In the genomic region with DNA sequence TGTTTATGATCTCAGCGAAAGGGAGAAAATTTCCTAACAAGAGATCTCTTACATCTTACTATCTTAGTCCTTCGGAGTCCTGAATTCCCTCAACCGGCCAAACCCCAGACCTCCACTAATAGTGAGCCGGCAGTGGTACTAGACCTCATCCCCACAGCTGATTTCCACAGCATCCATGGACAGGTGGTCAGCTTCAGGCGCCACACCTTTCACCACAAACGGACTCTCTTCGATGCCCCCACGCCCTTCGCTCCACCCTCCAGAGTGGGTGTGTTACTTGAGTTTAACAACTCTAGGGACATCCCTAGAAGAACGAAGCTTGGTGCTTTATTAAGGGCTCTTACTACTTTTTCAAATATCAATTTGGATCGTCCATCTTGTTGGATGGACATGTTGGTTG, we compare ENCODE assay signal across 30 mouse cellular contexts. TPM values are rescaled to one million over a fixed set of nuclear protein-coding genes. Genes with fewer than 3 reads are reported as not detected.
A peak's percentile ranks its signal among the peaks of the same experiment; 100 is the strongest.
DNase-seq lines count a peak whose midpoint lies in the region; ATAC-seq lines count a peak whose summit lies in the region.
"Had no signal": no experiment of that assay in that cellular context is flagged by ENCODE, and none has a peak within 500 bp of the region (broad histone marks: within the 10 kb centered on the region; RNA-seq: fewer than 3 reads in every experiment).

No protein-coding gene starts in this region.

- H3K27me3 ChIP-seq in hindbrain, embryonic 10.5 days (ENCODE audit: insufficient read depth, poor library complexity, severe bottlenecking): peaks cover 99% of the 10 kb centered on the region
- peaks cover 88% of the 10 kb centered on the region for H3K27me3 ChIP-seq in hindbrain, embryonic 12.5 days
- peaks cover 89% of the 10 kb centered on the region for H3K27me3 ChIP-seq in neural tube, embryonic 15.5 days (replicated peaks)

- no peak overlapping the region for H3K4me2 ChIP-seq in hindbrain, embryonic 12.5 days (replicated peaks)
- no peak overlapping the region for H3K4me2 ChIP-seq in neural tube, embryonic 15.5 days
- H3K4me2 ChIP-seq: embryonic facial prominence, embryonic 15.5 days; heart, embryonic 11.5 days; hindbrain, embryonic 15.5 days; intestine, embryonic 15.5 days; liver, embryonic 15.5 days; lung, embryonic 15.5 days had no signal

- H3K9ac ChIP-seq in hindbrain, embryonic 12.5 days: no peak overlapping the region
- H3K9ac ChIP-seq in neural tube, embryonic 15.5 days (replicated peaks): no peak overlapping the region
- H3K9ac ChIP-seq: embryonic facial prominence, embryonic 15.5 days; hindbrain, embryonic 15.5 days; intestine, embryonic 15.5 days; limb, embryonic 12.5 days; liver, embryonic 15.5 days; lung, embryonic 15.5 days; midbrain, embryonic 12.5 days had no signal

- ATAC-seq in hindbrain, embryonic 12.5 days (ENCODE audit: low FRiP score): no peak
- ATAC-seq in neural tube, embryonic 15.5 days (ENCODE audit: low FRiP score): no peak

- WGBS in hindbrain, embryonic 10.5 days: 1% methylated on average over 11 of the region's 11 CpGs
- 4% methylated on average over 11 of the region's 11 CpGs for whole genome bisulfite sequencing in hindbrain, embryonic 12.5 days
- 2% methylated on average over 11 of the region's 11 CpGs for WGBS in neural tube, embryonic 15.5 days

- peaks cover 15% of the 10 kb centered on the region for H3K4me1 ChIP-seq in hindbrain, embryonic 10.5 days (replicated peaks)
- peaks cover 7% of the 10 kb centered on the region for H3K4me1 ChIP-seq in hindbrain, embryonic 12.5 days
- peaks cover 11% of the 10 kb centered on the region for H3K4me1 ChIP-seq in neural tube, embryonic 15.5 days
- H3K4me1 ChIP-seq: intestine, embryonic 15.5 days; liver, embryonic 15.5 days; midbrain, embryonic 12.5 days had no signal

- no peaks in the 10 kb centered on the region for H3K9me3 ChIP-seq in hindbrain, embryonic 10.5 days
- H3K9me3 ChIP-seq in hindbrain, embryonic 12.5 days (replicated peaks): no peaks in the 10 kb centered on the region
- 0 out of 2 replicates have a peak, but pooled peaks cover 3% of the 10 kb centered on the region for H3K9me3 ChIP-seq in neural tube, embryonic 15.5 days (replicated peaks)
- H3K9me3 ChIP-seq: embryonic facial prominence, embryonic 15.5 days; hindbrain, embryonic 15.5 days; intestine, embryonic 15.5 days; limb, embryonic 12.5 days; liver, embryonic 15.5 days; lung, embryonic 15.5 days; midbrain, embryonic 12.5 days had no signal

- peak; percentile 41 for DNase-seq in embryo, embryonic 9.5 days (ENCODE audit: extremely low spot score)
- no peak for DNase-seq in embryo, embryonic 10 days (ENCODE audit: low spot score)
- DNase-seq in hindbrain, embryonic 10.5 days (ENCODE audit: low spot score): peak; percentile 41
- DNase-seq in neural tube, embryonic 10.5 days (ENCODE audit: extremely low spot score, low spot score): peak; percentile 42
- DNase-seq in urinary bladder, adult 18-20 months (ENCODE audit: low spot score in 2 of 2): no peak
- DNase-seq: adrenal gland, adult 8-10 months; cerebellum, postnatal 14 days; gastrocnemius, adult 2 months; gastrocnemius, postnatal 36 days; heart, adult 18-20 months; heart, postnatal 36 days; kidney, postnatal 14 days; layer of hippocampus, adult 9-11 months; thymus, adult 2 months; thymus, postnatal 36 days had no signal

- H3K36me3 ChIP-seq in hindbrain, embryonic 10.5 days: no peaks in the 10 kb centered on the region
- no peaks in the 10 kb centered on the region for H3K36me3 ChIP-seq in hindbrain, embryonic 12.5 days
- H3K36me3 ChIP-seq in neural tube, embryonic 15.5 days: no peaks in the 10 kb centered on the region
- H3K36me3 ChIP-seq: embryonic facial prominence, embryonic 15.5 days; G1E; hindbrain, embryonic 15.5 days; intestine, embryonic 15.5 days; limb, embryonic 12.5 days; liver, embryonic 15.5 days; lung, embryonic 15.5 days; midbrain, embryonic 12.5 days had no signal

- no peak overlapping the region for H3K4me3 ChIP-seq in hindbrain, embryonic 10.5 days
- H3K4me3 ChIP-seq in hindbrain, embryonic 12.5 days: no peak overlapping the region
- no peak overlapping the region for H3K4me3 ChIP-seq in neural tube, embryonic 15.5 days (replicated peaks)
- H3K4me3 ChIP-seq: gastrocnemius, adult 2 months; hindbrain, embryonic 15.5 days; intestine, embryonic 15.5 days; liver, embryonic 15.5 days; lung, embryonic 15.5 days had no signal

- no peak overlapping the region for H3K27ac ChIP-seq in hindbrain, embryonic 10.5 days
- H3K27ac ChIP-seq in hindbrain, embryonic 12.5 days: no peak overlapping the region
- H3K27ac ChIP-seq in neural tube, embryonic 15.5 days (replicated peaks): no peak overlapping the region
- H3K27ac ChIP-seq: embryonic facial prominence, embryonic 15.5 days; gastrocnemius, adult 2 months; hindbrain, embryonic 15.5 days; intestine, embryonic 15.5 days; limb, embryonic 12.5 days; liver, embryonic 15.5 days; lung, embryonic 15.5 days; midbrain, embryonic 12.5 days had no signal

RNA-seq across cellular contexts. Expression of a gene that starts 6.5 kb away (rescaled TPM):
- polyA plus RNA-seq in hindbrain, embryonic 10.5 days (2016; fragmentation: Nextera tagmentation; extraction: Ambion mirVana): 0.33 and 1.4 TPM in 2 replicates
- polyA plus RNA-seq in hindbrain, embryonic 12.5 days (2016; fragmentation: Nextera tagmentation; extraction: Ambion mirVana): 0.16 and 0.26 TPM in 2 replicates
- polyA plus RNA-seq in neural tube, embryonic 15.5 days (2015; fragmentation: Nextera tagmentation; extraction: Ambion mirVana): not detected in 2 replicates
- polyA plus RNA-seq: cerebellum, adult 2 months; G1E; heart, embryonic 11.5 days; heart, embryonic 16.5 days; hindbrain, embryonic 15.5 days; intestine, embryonic 15.5 days; kidney, embryonic 14.5 days; limb, embryonic 12.5 days; liver, adult 2 months; lung, embryonic 15.5 days had no signal

Comparison
In these comparisons a context has a peak if more than half of its experiments do, and no peak if none do; other contexts are left out.
1. DNase-seq: peak in embryo, embryonic 9.5 days (single experiment), hindbrain, embryonic 10.5 days (single experiment) and neural tube, embryonic 10.5 days (single experiment); none in embryo, embryonic 10 days (single experiment) and urinary bladder, adult 18-20 months (0 of 2).